Mouse (Mus musculus) embryo, embryonic 11 days (tissue): ENCODE measurements around the gene Gm21671.
A peak's percentile ranks its signal among the peaks of the same experiment; 100 is the strongest.
"Not testable (repeated sequence)": the region's sequence is repeated elsewhere in the genome, so short reads cannot be mapped to it uniquely, and the experiment has no call there.

ENCODE experiments used
- DNase-seq: peaks from one replicate; pipeline ENCODE4 v3.0.0-alpha.2; 2015

The Gm21671 gene

DNA sequence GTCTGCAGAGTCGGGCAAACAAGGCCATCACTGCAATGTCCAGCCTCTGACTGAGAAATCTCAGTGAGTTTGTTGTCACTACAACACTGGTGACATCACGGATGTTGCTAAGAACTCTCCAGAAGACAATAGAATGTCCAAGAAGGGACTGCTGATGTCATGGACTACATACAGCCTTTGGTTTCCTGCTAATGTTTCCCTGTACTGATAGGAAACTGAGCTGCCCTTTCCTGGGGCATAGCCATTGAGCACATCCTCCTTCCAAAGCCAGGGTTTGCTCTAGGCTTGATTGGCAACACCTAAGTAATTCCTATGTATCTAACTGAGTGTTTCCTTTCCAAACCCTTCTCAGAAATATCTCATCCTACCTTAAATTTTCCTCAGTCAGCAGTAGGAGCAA is at the start of gene Gm21671:
TSS of gene Gm21671 (minus strand) at position 101 of the 400 bp plus-strand sequence.
- not testable (repeated sequence) for DNase-seq

DNA sequence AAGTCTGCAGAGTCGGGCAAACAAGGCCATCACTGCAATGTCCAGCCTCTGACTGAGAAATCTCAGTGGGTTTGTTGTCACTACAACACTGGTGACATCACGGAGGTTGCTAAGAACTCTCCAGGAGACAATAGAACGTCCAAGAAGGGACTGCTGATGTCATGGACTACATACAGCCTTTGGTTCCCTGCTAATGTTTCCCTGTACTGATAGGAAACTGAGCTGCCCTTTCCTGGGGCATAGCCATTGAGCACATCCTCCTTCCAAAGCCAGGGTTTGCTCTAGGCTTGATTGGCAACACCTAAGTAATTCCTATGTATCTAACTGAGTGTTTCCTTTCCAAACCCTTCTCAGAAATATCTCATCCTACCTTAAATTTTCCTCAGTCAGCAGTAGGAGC is 34.3 kb upstream of the Gm21671 start, which contains the start of gene Gm21698:
TSS of gene Gm21698 (minus strand) at position 101 of the 400 bp plus-strand sequence.
- not testable (repeated sequence) for DNase-seq

GRCm38 (mm10) chr5:25972563-25972962 is 18.3 kb upstream of the Gm21671 start, which contains the start of gene Gm21680:
Gene Gm21680, minus strand, starts transcription at chr5:25972663.
- DNase-seq: not testable (repeated sequence)

GRCm38 (mm10) chr5:25957050-25957449 is 2.8 kb upstream of the Gm21671 start:
- DNase-seq: not testable (repeated sequence)

GRCm38 (mm10) chr5:25956611-25957010 is 2.4 kb upstream of the Gm21671 start:
- peak; percentile 39 for DNase-seq

- not testable (repeated sequence) for DNase-seq
Measured at GRCm38 (mm10) chr5:25945391-25945790, 8.8 kb downstream of the Gm21671 start.

DNA sequence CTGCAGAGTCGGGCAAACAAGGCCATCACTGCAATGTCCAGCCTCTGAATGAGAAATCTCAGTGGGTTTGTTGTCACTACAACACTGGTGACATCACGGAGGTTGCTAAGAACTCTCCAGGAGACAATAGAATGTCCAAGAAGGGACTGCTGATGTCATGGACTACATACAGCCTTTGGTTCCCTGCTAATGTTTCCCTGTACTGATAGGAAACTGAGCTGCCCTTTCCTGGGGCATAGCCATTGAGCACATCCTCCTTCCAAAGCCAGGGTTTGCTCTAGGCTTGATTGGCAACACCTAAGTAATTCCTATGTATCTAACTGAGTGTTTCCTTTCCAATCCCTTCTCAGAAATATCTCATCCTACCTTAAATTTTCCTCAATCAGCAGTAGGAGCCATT is 11.9 kb downstream of the Gm21671 start, which contains the start of gene Gm21663:
TSS of gene Gm21663 (minus strand) at position 101 of the 400 bp plus-strand sequence.
- DNase-seq: not testable (repeated sequence)
